Mouse (Mus musculus) left cerebral cortex, postnatal 4 days (tissue): Measurements from ENCODE around the gene Lrp2. TPM values are rescaled to one million over a fixed set of nuclear protein-coding genes. Genes with fewer than 3 reads are reported as not detected.

Source experiments
- DNase-seq: peaks from one replicate; pipeline ENCODE4 v3.0.0-alpha.2; 2022
- intact Hi-C: fragments of 180-260 bp; cut with DNase I; formaldehyde crosslinking; loops from one replicate; pipeline ENCODE4 v1.15.1; 2025
- total RNA-seq, 2 experiments: library from RNA; stranded (reverse); gene quantifications; 2 replicates each; pipeline ENCODE4 v1.2.3; 2021

The Lrp2 gene
- total RNA-seq, 2 experiments from 2014 or later: 0.34 to 0.54 TPM

DNA sequence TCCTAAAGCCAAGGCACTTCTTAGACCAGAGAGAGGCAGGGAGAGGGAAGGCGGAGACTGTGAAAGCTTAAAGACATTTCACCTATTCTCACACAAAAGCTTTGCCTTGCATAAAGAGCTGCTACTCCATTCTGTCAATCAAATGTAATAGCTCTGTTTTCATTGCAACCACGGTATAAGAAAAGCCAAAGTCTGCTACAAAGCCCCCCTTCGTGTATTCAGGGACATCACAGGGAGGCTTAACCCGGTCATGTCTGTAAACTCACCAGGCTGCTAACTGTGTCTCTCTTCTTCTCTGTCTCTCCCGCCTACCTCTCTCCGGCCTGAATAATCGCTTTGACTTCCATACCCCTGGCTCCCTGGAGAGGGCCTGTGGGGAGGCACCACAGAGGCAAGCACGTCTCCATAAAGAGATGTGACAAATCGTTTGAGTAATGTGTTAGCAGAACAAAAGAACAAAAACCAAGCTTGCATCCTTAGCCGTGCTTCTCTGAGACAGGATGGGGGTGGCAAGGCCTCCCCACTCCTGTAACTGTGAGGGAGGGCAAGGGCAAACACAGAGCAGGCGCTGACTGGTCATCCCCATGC, 167.5 kb downstream of the Lrp2 start:
- no peak for DNase-seq
- intact Hi-C loops: no loop called here

DNA sequence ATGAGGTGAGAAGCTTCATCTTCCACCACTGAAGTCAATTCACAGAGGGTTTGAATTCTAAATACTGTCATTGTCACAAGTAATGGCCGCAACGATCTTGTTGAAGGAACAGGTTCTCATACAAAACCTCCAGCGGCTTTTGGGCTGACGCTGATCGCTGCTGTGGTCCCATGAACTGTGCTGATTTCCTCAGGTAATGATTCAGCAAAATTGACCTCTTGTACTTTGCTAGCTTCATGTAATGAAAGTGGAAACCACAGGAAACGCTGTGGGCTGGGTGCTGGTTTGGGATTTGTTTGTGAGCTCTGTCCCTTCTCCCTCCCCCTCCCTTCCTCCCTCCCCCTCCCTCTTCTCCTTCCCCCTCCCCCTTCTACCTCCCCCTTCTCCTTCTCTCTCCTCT, 170.8 kb downstream of the Lrp2 start:
- intact Hi-C loops: no loop called here
- DNase-seq: no peak

DNA sequence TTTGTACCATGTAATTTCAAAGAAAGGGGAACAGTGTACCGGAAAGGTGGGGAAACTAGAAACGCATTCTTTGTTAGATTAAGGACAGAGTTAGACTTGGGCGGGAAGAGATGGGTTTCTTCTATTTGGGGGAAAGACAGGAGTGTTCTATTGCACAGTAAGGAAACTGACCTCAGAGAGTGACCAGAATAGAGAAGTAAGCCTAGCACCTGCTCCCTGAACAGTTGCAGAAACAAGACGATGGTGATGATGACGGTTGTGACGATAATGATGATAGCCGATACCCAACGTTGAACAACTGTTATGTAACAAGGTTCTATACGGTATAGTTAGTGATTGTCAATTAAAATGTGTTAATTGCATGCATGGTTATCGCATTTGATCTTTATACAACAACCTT, 171.3 kb downstream of the Lrp2 start:
- intact Hi-C loops: no loop called here
- DNase-seq: no peak

DNA sequence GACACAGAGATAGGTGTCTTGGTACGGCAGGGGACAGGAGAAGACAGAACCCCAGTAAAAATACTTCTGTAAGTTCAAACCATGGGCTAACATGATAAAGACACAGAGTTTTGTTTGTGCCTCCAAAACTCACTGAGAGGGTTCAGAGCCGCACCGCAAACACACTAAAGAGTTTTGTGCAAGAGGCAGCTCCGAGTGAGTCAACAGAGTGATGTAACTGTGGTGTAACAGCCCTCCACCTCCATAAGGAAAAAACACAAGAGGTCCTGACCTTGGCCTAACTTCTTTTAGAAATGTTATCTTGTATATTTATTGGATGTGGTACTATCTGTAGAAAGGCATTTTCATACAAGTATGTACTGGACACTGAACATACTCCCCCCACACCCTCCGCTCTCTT, 180.2 kb downstream of the Lrp2 start:
- no peak for DNase-seq
- intact Hi-C loops: no loop called here

DNA sequence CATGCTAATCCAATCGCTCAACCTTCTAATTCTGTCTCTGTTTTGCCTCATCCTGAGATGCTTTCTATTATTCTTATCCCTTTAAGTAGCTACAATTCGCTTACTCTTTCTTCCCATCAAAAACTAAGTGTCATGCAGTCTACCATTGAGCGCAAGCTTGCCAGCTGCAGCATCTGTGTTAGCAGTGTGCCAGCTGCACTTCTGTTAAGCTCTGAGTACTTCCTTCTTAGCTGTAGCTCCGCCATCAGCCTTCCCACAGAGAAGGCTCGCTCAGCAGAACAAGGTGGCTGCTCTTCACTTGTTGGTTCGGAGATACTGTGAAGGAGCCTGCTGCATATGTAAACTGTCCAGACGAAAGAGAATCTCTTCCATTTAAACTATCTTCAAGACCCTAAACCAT, 183.6 kb downstream of the Lrp2 start:
- DNase-seq: no peak
- intact Hi-C loops: no loop called here

DNA sequence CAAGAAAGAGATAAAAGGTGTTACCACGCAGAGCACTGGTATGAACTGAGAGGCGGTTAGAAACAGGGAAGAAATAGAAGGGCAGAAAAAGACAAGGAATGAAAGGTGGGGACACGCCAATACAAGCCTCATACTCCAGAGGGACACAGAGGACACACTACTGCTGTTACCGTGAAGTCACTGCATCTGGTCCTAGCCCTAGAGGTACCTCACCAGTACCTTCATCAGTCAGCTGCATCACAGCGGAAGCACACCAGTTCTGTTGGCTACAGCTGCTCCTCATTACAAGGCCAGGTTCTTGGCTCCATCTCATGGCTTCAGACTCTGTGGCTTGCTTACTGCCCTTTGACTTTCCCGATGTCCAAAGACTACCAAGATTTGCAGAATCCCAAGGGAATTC, 184.0 kb downstream of the Lrp2 start:
- DNase-seq: no peak
- intact Hi-C loops: no loop called here

DNA sequence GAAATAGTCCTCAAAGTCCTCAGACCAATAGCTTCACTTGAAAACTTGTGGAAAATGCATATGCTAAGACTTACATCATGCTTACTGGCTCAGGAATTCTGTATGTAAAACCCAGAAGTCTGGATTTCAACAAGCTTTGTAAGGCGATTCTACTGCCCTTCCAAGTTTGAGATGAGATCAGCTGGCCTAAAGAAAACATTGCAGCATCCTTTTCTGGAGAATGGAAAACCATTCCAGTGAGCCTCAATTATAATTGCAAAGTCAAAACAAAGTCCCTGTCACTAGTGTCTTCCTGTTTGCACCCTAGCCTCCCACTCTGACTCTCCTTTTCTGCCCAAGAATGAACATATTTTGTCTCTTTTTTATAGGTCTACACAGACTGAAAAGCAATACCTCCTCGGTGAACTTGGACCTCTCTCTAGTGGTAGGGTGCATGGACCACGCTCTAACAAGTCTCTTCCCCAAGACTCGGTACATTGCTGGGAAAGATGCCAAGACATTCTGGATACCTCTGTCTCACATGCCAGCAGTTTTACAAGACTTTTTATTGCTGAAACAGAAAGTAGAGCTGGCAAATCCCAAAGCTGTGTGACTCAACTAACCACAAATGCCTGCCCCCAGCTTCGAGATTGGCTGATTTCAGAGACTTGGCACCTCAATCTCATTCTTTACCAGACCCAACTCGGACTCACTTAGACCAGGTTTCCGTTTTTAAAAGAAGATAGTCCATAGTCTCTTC, 184.8 kb downstream of the Lrp2 start:
- DNase-seq: no peak
- intact Hi-C loops: no loop called here

DNA sequence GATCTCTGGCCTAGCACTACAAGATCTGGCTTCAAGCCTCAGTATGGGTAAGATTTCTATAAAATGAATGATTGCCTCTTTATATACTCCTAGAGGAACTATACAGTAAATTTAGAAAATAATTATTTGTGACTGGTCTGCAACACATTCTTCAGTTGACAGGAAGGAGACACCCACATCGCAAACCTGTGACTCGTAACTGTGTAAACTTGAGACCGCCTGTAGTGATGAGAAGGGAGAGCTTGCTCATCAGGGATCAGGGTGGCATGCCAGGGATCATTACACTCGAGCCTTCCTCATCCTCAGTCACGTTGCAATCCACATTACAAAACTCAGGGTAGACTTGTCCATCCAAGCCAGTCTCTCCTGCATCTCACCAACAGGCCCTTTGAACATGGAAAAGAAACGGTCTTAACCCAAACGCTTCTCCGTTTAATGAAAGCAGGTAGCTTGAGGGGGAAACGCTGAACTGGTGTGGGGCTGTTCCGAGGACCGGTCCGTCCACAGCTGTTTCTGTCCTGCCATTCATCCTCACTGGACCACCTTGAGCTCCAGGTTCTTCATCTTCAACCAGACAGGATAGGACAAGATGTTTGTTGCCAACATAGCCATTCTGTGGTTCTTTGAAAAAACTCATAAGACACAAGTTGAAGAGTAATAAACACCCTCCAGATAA, 189.0 kb downstream of the Lrp2 start:
- DNase-seq: no peak
- intact Hi-C loops: no loop called here

DNA sequence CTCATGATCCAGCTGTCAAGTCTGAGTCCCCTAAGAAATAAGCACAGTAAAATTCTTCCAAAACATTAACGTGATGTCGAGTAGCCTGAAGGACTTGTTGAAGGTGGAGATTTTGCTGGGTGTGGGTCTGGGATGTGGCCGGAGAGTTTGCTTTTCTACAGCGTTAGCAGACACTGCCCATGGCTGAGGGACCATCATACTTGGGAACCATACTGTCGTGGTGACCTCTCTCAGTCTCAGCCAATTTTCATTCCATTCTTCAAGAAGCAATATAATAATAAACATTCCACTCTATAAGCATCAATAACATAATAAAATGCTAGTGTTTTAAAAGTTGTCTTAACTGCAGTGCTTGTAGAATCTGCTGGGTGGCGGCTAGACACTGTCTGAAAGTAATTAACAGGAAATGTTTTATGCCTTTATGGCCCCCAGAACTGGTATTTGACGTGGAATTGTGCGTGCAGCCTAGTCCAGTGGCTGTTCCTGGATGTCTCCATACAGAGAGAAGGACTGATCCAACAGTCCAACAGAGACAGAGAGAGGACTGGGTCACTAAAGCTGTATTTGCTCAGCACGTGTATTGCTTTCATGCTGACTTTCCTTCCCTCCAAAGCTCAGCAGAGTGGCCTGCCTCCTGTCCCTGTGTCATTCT, 190.1 kb downstream of the Lrp2 start:
- intact Hi-C loops: no loop called here
- DNase-seq: no peak

DNA sequence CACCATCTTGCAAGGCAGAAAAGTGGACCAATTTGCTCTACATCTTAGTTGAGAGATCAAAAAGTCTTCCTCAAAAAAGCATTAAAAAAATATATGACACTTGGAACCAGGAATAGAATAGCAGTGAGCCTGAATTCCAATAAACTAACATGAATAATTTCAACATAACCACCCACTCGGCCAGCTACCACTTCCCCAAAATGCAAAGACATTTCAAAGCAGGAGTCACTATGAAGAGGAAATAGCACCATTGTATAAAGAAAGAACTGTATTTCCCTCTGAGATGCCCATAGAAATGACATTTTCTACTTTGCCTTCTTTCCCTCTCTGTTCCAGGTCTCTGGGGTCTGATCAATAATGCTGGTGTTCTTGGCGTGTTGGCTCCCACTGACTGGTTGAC, 191.9 kb downstream of the Lrp2 start:
- intact Hi-C loops: no loop called here
- DNase-seq: no peak

DNA sequence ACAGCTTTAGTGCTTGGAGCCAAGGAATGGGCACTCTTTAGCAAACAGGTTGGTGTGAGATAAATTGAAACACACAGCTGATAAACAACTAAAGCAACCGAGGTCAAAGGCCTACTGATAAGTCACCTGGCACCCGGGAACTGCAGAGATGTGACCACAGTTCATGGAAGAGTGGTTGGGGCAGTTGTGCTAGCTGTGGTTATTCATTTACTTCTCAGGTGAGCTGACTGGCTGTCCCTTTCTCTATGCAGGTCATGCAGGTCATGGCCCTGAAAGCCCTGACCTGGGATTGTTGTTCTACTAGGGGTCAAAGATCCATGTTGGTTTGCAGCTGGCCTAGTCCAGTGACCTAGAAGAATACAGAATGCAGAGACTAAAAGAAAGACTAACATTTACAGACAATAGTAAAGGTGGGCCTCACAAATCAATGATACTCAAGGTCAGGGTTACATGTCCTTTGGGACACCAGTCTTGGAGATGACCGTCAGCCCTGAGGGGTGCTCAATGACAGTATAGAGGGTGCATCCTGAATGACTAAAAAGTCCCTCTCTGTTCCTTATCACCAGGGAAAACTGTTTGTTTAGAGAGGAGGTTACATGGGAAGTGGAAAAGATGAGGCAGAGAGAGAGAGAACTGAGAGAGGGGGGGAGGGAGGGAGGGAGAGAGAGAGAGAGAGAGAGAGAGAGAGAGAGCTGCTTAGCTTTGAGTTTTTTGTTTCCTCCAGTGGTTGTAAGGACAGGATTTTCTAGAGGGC, 199.6 kb downstream of the Lrp2 start:
- DNase-seq: no peak
- intact Hi-C loops: no loop called here

DNA sequence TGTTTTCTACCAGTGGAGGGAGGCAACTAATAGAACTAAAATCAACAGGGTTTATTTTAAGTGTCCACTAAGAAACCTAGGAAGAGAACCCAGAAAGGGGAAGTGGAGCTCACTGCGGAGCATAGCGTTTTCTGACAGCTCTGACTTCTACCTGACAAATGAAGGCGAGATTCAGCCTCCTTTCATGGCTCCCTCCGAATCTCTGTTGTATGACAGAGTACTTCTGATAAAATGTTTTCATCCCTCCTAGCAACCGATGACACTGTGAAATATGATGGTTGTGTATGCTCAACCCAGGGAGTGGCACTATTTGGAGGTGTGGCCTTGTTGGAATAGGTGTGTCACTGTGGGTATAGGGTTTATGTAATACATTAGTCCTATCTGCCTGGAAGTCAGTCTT, 203.0 kb downstream of the Lrp2 start:
- DNase-seq: no peak
- intact Hi-C loops: no loop called here

DNA sequence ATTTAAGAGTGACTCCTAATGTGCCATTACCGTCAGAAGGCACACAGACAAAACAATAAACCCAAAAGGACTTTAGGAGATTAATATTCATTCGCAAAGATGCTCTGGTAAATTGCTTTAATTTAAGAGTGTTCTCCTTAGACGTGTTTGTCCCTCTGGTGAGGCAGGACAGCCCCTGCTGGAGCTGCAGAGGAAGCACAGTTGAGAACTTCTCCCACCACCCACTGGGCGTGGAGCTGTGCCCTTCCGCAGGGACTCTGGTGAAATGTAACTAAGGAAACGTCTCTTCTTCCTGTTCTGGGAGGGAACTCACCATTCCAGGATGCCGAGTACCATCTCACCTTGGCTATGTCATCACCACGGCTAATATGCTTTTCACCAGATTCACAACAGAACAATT, 204.1 kb downstream of the Lrp2 start:
- DNase-seq: peak; percentile 3
- intact Hi-C loops: no loop called here

DNA sequence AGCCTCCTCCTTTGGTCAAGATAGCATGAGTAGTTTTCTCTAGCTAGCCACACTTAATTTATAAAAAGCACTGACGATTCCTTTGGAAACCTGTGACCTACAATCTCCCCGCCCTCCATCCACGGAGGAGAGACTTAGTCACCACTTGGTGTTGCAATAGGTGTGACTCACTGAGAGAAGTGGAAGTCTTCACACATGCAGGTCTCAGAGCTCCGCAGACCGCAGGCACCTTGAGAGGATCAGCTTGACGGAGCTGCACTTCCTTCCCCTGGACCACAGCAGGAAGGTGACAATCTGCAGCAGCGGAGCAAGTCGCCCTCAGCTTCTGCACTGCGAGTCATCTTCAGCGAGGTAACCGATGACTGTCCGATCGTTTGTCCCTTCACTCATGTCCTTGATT, 205.6 kb downstream of the Lrp2 start, which contains the start of gene Dhrs9:
Gene Dhrs9 (plus strand): TSS at position 165 of the 400 bp plus-strand sequence.
- no peak for DNase-seq
- intact Hi-C loops: no loop called here

DNA sequence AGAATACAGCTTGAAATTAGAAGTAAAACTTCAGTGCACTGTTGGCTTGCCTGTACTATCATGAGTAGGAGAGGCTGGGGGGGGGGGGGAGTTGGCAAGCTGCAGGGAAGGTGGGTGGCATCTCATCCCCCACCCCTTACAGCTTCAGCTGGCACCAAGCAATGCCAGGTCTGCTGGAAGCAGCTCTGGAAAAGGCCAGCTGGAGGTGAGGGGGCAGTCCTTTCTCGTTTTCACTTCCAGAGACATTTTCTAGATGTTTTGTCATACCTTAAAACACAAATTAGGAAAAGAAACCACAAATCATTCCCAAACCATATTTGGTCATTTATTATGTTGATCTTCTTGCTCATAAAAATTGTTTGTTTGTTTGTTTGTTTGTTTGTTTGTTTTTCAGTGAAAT, 206.1 kb downstream of the Lrp2 start:
- peak; percentile 21 for DNase-seq
- intact Hi-C loops: no loop called here

DNA sequence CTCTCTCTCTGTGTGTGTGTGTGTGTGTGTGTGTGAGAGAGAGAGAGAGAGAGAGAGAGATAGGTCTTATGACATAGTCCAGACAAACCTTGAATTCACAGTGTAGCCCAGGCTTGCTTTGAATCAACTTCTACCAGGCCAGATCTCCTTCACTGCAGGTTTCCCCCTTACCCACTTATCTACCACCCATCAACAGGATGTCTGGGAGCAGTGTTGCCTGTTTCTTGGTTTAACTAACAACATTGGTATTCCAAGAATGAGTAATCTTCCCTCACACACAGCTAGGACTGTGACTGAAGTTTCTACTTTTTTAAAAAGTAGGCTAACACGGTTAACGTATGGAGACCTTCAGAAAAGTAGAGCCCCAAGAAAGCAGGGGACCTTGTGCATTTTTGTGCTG, 209.1 kb downstream of the Lrp2 start:
- DNase-seq: no peak

More for the DNA sequence above, 209.1 kb downstream of the Lrp2 start:
- intact Hi-C loops: no loop called here

Other genes with a start within 250 kb of the Lrp2 start
- gene Abcb11, start 243.4 kb downstream of the Lrp2 start, total RNA-seq: under 1 TPM in 1 of 2 experiments, not detected in 1; 0.12 TPM
- gene Dhrs9, start 205.6 kb downstream of the Lrp2 start, total RNA-seq: not detected
- 10 to 100 TPM; 25.4 to 29.3 TPM for gene Bbs5, start 61.1 kb upstream of the Lrp2 start, total RNA-seq
- under 1 TPM; 0.58 to 0.66 TPM for gene Klhl41, start 84.1 kb upstream of the Lrp2 start, total RNA-seq
- 10 to 100 TPM; 23.7 to 23.9 TPM for gene Fastkd1, start 127.5 kb upstream of the Lrp2 start, total RNA-seq
- gene Ppig, start 136.5 kb upstream of the Lrp2 start, total RNA-seq: 10 to 100 TPM; 66.8 to 68.0 TPM
- 1 to 10 TPM; 1.6 to 2.9 TPM for gene Ccdc173, start 203.5 kb upstream of the Lrp2 start, total RNA-seq
- gene Phospho2, start 203.6 kb upstream of the Lrp2 start, total RNA-seq: 10 to 100 TPM; 15.7 to 16.9 TPM
- 100 to 1,000 TPM; 136 to 142 TPM for gene Klhl23, start 235.9 kb upstream of the Lrp2 start, total RNA-seq